Comparison of ENCODE assay signal across 8 mouse cellular contexts in genomic region chr10:93274277-93274696, GRCm38 (mm10). TPM values are rescaled to one million over a fixed set of nuclear protein-coding genes. Genes with fewer than 3 reads are reported as not detected.
DNase-seq lines count a peak whose midpoint lies in the region; ATAC-seq and TF ChIP-seq lines count a peak whose summit lies in the region.

No protein-coding gene starts in this region.

- H3K79me2 ChIP-seq in myocyte (ENCODE audit: control insufficient read depth, insufficient read depth): peaks cover 16% of the 10 kb centered on the region

- ATAC-seq in limb, embryonic 12.5 days (ENCODE audit: insufficient number of reproducible peaks, insufficient read depth, low FRiP score, low TSS enrichment, low read depth): no peak
- peak; percentile 39 for ATAC-seq in common myeloid progenitor, adult 5-6 weeks (replicated peaks; ENCODE audit: low read depth, poor library complexity, severe bottlenecking)

- DNase-seq in cerebellum, postnatal 10 days: peak; percentile 50 to 52
- no peak for DNase-seq in cerebellum, postnatal 36 days
- no peak for DNase-seq in limb, embryonic 10.5 days (ENCODE audit: low spot score)
- DNase-seq in layer of hippocampus, postnatal 36 days: no peak
- DNase-seq in thymus, postnatal 4 days: no peak

- H3K4me2 ChIP-seq in limb, embryonic 12.5 days: no peak overlapping the region
- peak overlapping the region; percentile 26 for H3K4me2 ChIP-seq in myocyte (ENCODE audit: low read depth)

- H3K9ac ChIP-seq in limb, embryonic 12.5 days (replicated peaks): no peak overlapping the region

- no peak overlapping the region for H3K4me3 ChIP-seq in limb, embryonic 12.5 days (replicated peaks)
- no peak overlapping the region for H3K4me3 ChIP-seq in limb, embryonic 10.5 days
- H3K4me3 ChIP-seq in myocyte: no peak overlapping the region

- H3K27ac ChIP-seq in limb, embryonic 12.5 days: peak overlapping the region; percentile 41; the same call in 1 of the 2 replicates
- no peak overlapping the region for H3K27ac ChIP-seq in limb, embryonic 10.5 days

- peaks cover 46% of the 10 kb centered on the region for H3K36me3 ChIP-seq in limb, embryonic 12.5 days
- H3K36me3 ChIP-seq in limb, embryonic 10.5 days: peaks cover 83% of the 10 kb centered on the region
- H3K36me3 ChIP-seq in myocyte (ENCODE audit: control insufficient read depth, insufficient read depth): no peaks in the 10 kb centered on the region

- H3K9me3 ChIP-seq in limb, embryonic 12.5 days: no peaks in the 10 kb centered on the region
- no peaks in the 10 kb centered on the region for H3K9me3 ChIP-seq in limb, embryonic 10.5 days (replicated peaks)

- H3K4me1 ChIP-seq in limb, embryonic 12.5 days (replicated peaks): peaks cover 61% of the 10 kb centered on the region
- peaks cover 49% of the 10 kb centered on the region for H3K4me1 ChIP-seq in limb, embryonic 10.5 days

- WGBS in limb, embryonic 12.5 days: 52% methylated on average over 2 of the region's 2 CpGs
- WGBS in limb, embryonic 10.5 days: 57% methylated on average over 2 of the region's 2 CpGs

- TF ChIP-seq POLR2A in myocyte (IDR thresholded peaks at IDR 0.05; ENCODE audit: insufficient read length, low read depth): no peak

- H3ac ChIP-seq in myocyte (ENCODE audit: control insufficient read depth, insufficient read length): no peak overlapping the region

- H3K27me3 ChIP-seq in limb, embryonic 12.5 days: no peaks in the 10 kb centered on the region
- no peaks in the 10 kb centered on the region for H3K27me3 ChIP-seq in limb, embryonic 10.5 days (ENCODE audit: low read depth, poor library complexity, severe bottlenecking)
- no peaks in the 10 kb centered on the region for H3K27me3 ChIP-seq in myocyte (ENCODE audit: control insufficient read depth, insufficient read depth, insufficient read length)

TF ChIP-seq in myocyte, 11 proteins besides CTCF, POLR2A, EP300 and RAD21:
- no peak for TF ChIP-seq POLR2AphosphoS2 (IDR thresholded peaks at IDR 0.05; ENCODE audit: insufficient read length, low read depth)

RNA-seq across cellular contexts. Expression of gene Elk3, which starts 36.6 kb away (rescaled TPM):
- 47.2 and 47.8 TPM in 2 replicates for polyA plus RNA-seq in limb, embryonic 12.5 days (2016; fragmentation: Nextera tagmentation; extraction: Ambion mirVana)
- polyA plus RNA-seq in limb, embryonic 10.5 days (2016; fragmentation: Nextera tagmentation; extraction: Ambion mirVana): 34.0 and 36.0 TPM in 2 replicates
- 25.5 and 30.0 TPM in 2 replicates for total RNA-seq in common myeloid progenitor, adult 5-6 weeks (2017)
- 28.4 TPM for polyA plus RNA-seq in myocyte (2012; fragmentation: generic; extraction: Trizol)
- total RNA-seq in layer of hippocampus, postnatal 36 days (2021): 1 to 10 TPM; 7.4 to 8.9 TPM

Comparison
In these comparisons a context has a peak if more than half of its experiments do, and no peak if none do; other contexts are left out.
1. DNase-seq: peak in cerebellum, postnatal 10 days (2 of 2); none in cerebellum, postnatal 36 days (0 of 2), limb, embryonic 10.5 days (single experiment), layer of hippocampus, postnatal 36 days (0 of 2) and thymus, postnatal 4 days (single experiment).